Mouse (Mus musculus) small intestine, adult 2 months (tissue): ENCODE results near the gene Aanat. TPM values are rescaled to one million over a fixed set of nuclear protein-coding genes. Genes with fewer than 3 reads are reported as not detected.

Experiments
- H3K27ac ChIP-seq: fragments of 200-500 bp; 2 replicates; pipeline ENCODE4 v1.5.1; 2012; ENCODE audit warnings: low read depth, low read length, control low read depth, inconsistent platforms; ENCODE audit not compliant: insufficient read depth
- H3K27me3 ChIP-seq: fragments of 200-500 bp; 2 replicates; pipeline ENCODE4 v1.6.1; 2012; ENCODE audit warnings: mild to moderate bottlenecking, moderate library complexity, low read length, inconsistent platforms; ENCODE audit not compliant: control insufficient read depth, insufficient read depth
- H3K36me3 ChIP-seq: fragments of 200-500 bp; 2 replicates; pipeline ENCODE4 v1.6.1; 2012; ENCODE audit warnings: mild to moderate bottlenecking, low read length, control low read depth, inconsistent platforms; ENCODE audit not compliant: control insufficient read depth, insufficient read depth
- H3K4me1 ChIP-seq: fragments of 200-500 bp; 2 replicates; pipeline ENCODE4 v1.6.1; 2012; ENCODE audit warnings: low read length, inconsistent platforms, mixed read lengths; ENCODE audit not compliant: control insufficient read depth, insufficient read depth, insufficient read length
- H3K4me3 ChIP-seq: fragments of 200-500 bp; 2 replicates; pipeline ENCODE4 v1.5.1; 2012; ENCODE audit warnings: low read depth, mild to moderate bottlenecking, control low read depth, inconsistent platforms, low read length, moderate library complexity
- CTCF ChIP-seq: fragments of 200-500 bp; IDR thresholded peaks from 2 replicates; pipeline ENCODE4 v1.5.1; 2012; ENCODE audit warnings: low read depth, mild to moderate bottlenecking, control low read depth, inconsistent platforms, low read length, moderate library complexity, mixed read lengths; ENCODE audit not compliant: insufficient replicate concordance, insufficient read length; ENCODE audit errors: extremely low read depth
- POLR2A ChIP-seq: fragments of 200-500 bp; IDR thresholded peaks from 2 replicates; pipeline ENCODE4 v1.6.1; 2012; ENCODE audit warnings: low read depth, mild to moderate bottlenecking, control low read depth, inconsistent platforms, low read length, moderate library complexity
- WGBS: fragments of 180-500 bp; shearing (Covaris S2); methylation state at CpG from one replicate; pipeline ENCODE4 v1.1.7; 2018; 5-methylcytosine and 5-hydroxymethylcytosine counted together
- polyA plus RNA-seq: library from polyadenylated mRNA; depleted of rRNA; stranded (reverse); fragments of >200 nt; gene quantifications from 2 replicates; pipeline ENCODE4 v1.2.3, GENCODE M21; 2012; rRNA removed

Gene Aanat
- polyA plus RNA-seq, result not detected in 2 replicates

GRCm38 (mm10) chr11:116586310-116586709 lies at the start of gene Aanat:
Gene Aanat (plus strand): TSS chr11:116586432.
- WGBS, result 72% methylated on average over 5 of the region's 5 CpGs
- TF ChIP-seq POLR2A (no peak), CTCF (no peak)
- H3K4me3 ChIP-seq, result no peak within 1 kb of the TSS
- no peaks in the 10 kb centered on the region for H3K36me3 ChIP-seq
- peaks cover 4% of the 10 kb centered on the region; the same call in 1 of the 2 replicates for H3K27me3 ChIP-seq
- H3K4me1 ChIP-seq, result peaks cover 2% of the 10 kb centered on the region; the same call in 1 of the 2 replicates
- no peak within 1 kb of the TSS for H3K27ac ChIP-seq

- no peak for TF ChIP-seq CTCF
- TF ChIP-seq POLR2A, result no peak
- WGBS, result 88% methylated on average over 7 of the region's 7 CpGs
- H3K27me3 ChIP-seq, result 0 out of 2 replicates have a peak, but pooled peaks cover 5% of the 10 kb centered on the region
- peaks cover 14% of the 10 kb centered on the region for H3K36me3 ChIP-seq
- no peak overlapping the region for H3K4me3 ChIP-seq
- H3K27ac ChIP-seq, result no peak overlapping the region
- peaks cover 20% of the 10 kb centered on the region for H3K4me1 ChIP-seq
Measured at GRCm38 (mm10) chr11:116536685-116537084, 49.5 kb upstream of the Aanat start.

GRCm38 (mm10) chr11:116537388-116537787 lies 48.8 kb upstream of the Aanat start:
- H3K27ac ChIP-seq, result no peak overlapping the region
- no peak overlapping the region for H3K4me3 ChIP-seq
- TF ChIP-seq POLR2A (no peak), CTCF (no peak)
- 0 out of 2 replicates have a peak, but pooled peaks cover 5% of the 10 kb centered on the region for H3K27me3 ChIP-seq
- H3K4me1 ChIP-seq, result peaks cover 20% of the 10 kb centered on the region
- WGBS, result 83% methylated on average over 5 of the region's 5 CpGs
- H3K36me3 ChIP-seq, result peaks cover 19% of the 10 kb centered on the region

- H3K4me3 ChIP-seq, result no peak overlapping the region
- H3K27ac ChIP-seq, result no peak overlapping the region
- 0 out of 2 replicates have a peak, but pooled peaks cover 3% of the 10 kb centered on the region for H3K27me3 ChIP-seq
- no peak for TF ChIP-seq POLR2A
- TF ChIP-seq CTCF, result no peak
- H3K36me3 ChIP-seq, result peaks cover 21% of the 10 kb centered on the region
- 88% methylated on average over 12 of the region's 12 CpGs for WGBS
- H3K4me1 ChIP-seq, result peaks cover 15% of the 10 kb centered on the region
Measured at GRCm38 (mm10) chr11:116538142-116538735, 48.0 kb upstream of the Aanat start.

GRCm38 (mm10) chr11:116541183-116541582 lies 45.0 kb upstream of the Aanat start:
- Histone ChIP-seq H3K27ac (0 out of 2 replicates have a peak overlapping the region, but pooled peaks have one; percentile 15), H3K36me3 (peaks cover 37% of the 10 kb centered on the region), H3K27me3 (no peaks in the 10 kb centered on the region), H3K4me1 (peaks cover 12% of the 10 kb centered on the region), H3K4me3 (no peak overlapping the region)
- 67% methylated on average over 11 of the region's 11 CpGs for WGBS
- TF ChIP-seq POLR2A (no peak), CTCF (no peak)

GRCm38 (mm10) chr11:116543110-116543509 lies 43.1 kb upstream of the Aanat start:
- peaks cover 36% of the 10 kb centered on the region for H3K36me3 ChIP-seq
- H3K4me3 ChIP-seq, result no peak overlapping the region
- peaks cover 12% of the 10 kb centered on the region for H3K4me1 ChIP-seq
- H3K27ac ChIP-seq, result no peak overlapping the region
- WGBS, result 80% methylated on average over 4 of the region's 4 CpGs
- H3K27me3 ChIP-seq, result no peaks in the 10 kb centered on the region
- TF ChIP-seq POLR2A (no peak), CTCF (peak; percentile 72; the same call in 1 of the 2 replicates)

- TF ChIP-seq POLR2A, result no peak
- no peak for TF ChIP-seq CTCF
- no peaks in the 10 kb centered on the region for H3K4me1 ChIP-seq
- peaks cover 20% of the 10 kb centered on the region for H3K36me3 ChIP-seq
- WGBS, result 87% methylated on average over 17 of the region's 17 CpGs
- H3K27me3 ChIP-seq, result no peaks in the 10 kb centered on the region
- H3K4me3 ChIP-seq, result no peak overlapping the region
- H3K27ac ChIP-seq, result no peak overlapping the region
Measured at GRCm38 (mm10) chr11:116547296-116548060, 38.8 kb upstream of the Aanat start.
